13 mouse cellular contexts compared by ENCODE assay signal in genomic region chr5:134067924-134068323, GRCm38 (mm10). TPM values are rescaled to one million over a fixed set of nuclear protein-coding genes. Genes with fewer than 3 reads are reported as not detected.
DNase-seq lines count a peak whose midpoint lies in the region; ATAC-seq and TF ChIP-seq lines count a peak whose summit lies in the region.
"Had no signal": no experiment of that assay in that cellular context is flagged by ENCODE, and none has a peak within 500 bp of the region (broad histone marks: within the 10 kb centered on the region; RNA-seq: fewer than 3 reads in every experiment).

No protein-coding gene starts in this region.

- TF ChIP-seq CTCF in intestine, postnatal 0 days (IDR thresholded peaks at IDR 0.05; ENCODE audit: low read depth), result peak; percentile 77
- peak; percentile 71; the same call in 1 of the 2 replicates for TF ChIP-seq CTCF in brain, embryonic 14.5 days (IDR thresholded peaks at IDR 0.05; ENCODE audit: borderline replicate concordance, extremely low read depth, insufficient read depth, insufficient read length)
- peak; percentile 78 for TF ChIP-seq CTCF in stomach, postnatal 0 days (IDR thresholded peaks at IDR 0.05; ENCODE audit: low read depth)

- no peak overlapping the region for H3K27ac ChIP-seq in intestine, postnatal 0 days (ENCODE audit: low read depth, low read length)
- no peak overlapping the region for H3K27ac ChIP-seq in intestine, embryonic 15.5 days
- no peak overlapping the region for H3K27ac ChIP-seq in stomach, postnatal 0 days (replicated peaks)
- H3K27ac ChIP-seq: embryonic facial prominence, embryonic 13.5 days; limb, embryonic 15.5 days had no signal

- H3K27me3 ChIP-seq in intestine, postnatal 0 days (replicated peaks; ENCODE audit: control insufficient read depth, insufficient read depth, low read length), result no peaks in the 10 kb centered on the region
- no peaks in the 10 kb centered on the region for H3K27me3 ChIP-seq in intestine, embryonic 15.5 days (replicated peaks)
- no peaks in the 10 kb centered on the region for H3K27me3 ChIP-seq in stomach, postnatal 0 days (ENCODE audit: control insufficient read depth, insufficient read depth, low read length)

- no peaks in the 10 kb centered on the region for H3K36me3 ChIP-seq in intestine, postnatal 0 days (ENCODE audit: control insufficient read depth, insufficient read depth)
- H3K36me3 ChIP-seq in intestine, embryonic 15.5 days, result no peaks in the 10 kb centered on the region
- no peaks in the 10 kb centered on the region for H3K36me3 ChIP-seq in stomach, postnatal 0 days (ENCODE audit: control insufficient read depth, insufficient read depth, low read length)
- H3K36me3 ChIP-seq: embryonic facial prominence, embryonic 13.5 days; limb, embryonic 15.5 days had no signal

- H3K4me2 ChIP-seq in intestine, postnatal 0 days (replicated peaks; ENCODE audit: low read depth), result no peak overlapping the region
- no peak overlapping the region for H3K4me2 ChIP-seq in intestine, embryonic 15.5 days (replicated peaks)
- H3K4me2 ChIP-seq in stomach, postnatal 0 days (replicated peaks; ENCODE audit: low read depth), result no peak overlapping the region
- H3K4me2 ChIP-seq: embryonic facial prominence, embryonic 13.5 days; limb, embryonic 15.5 days had no signal

- WGBS in intestine, postnatal 0 days, result 15% methylated on average over 1 of the region's 1 CpGs
- WGBS in intestine, embryonic 15.5 days, result 27% methylated on average over 1 of the region's 1 CpGs
- WGBS in stomach, postnatal 0 days, result 16% methylated on average over 1 of the region's 1 CpGs

- TF ChIP-seq EP300 in stomach, postnatal 0 days (optimal IDR thresholded peaks at IDR 0.05), result no peak

- DNase-seq in right cerebral cortex, adult 2 months (ENCODE audit: low spot score in 2 of 2), result peak; percentile 17 to 24
- no peak for DNase-seq in right cerebral cortex, adult 18-20 months
- peak; percentile 76 for DNase-seq in brain, embryonic 14.5 days (ENCODE audit: low read depth)
- no peak for DNase-seq in stomach, postnatal 0 days (ENCODE audit: low spot score)
- DNase-seq in gastrocnemius, postnatal 36 days, result no peak
- DNase-seq: adrenal gland, adult 8-10 months; gastrocnemius, postnatal 14 days; kidney, adult 8-10 months; right cerebral cortex, postnatal 25 days had no signal

- no peak overlapping the region for H3K9ac ChIP-seq in intestine, postnatal 0 days (ENCODE audit: low read depth, low read length)
- no peak overlapping the region for H3K9ac ChIP-seq in intestine, embryonic 15.5 days
- H3K9ac ChIP-seq in stomach, postnatal 0 days (ENCODE audit: low read length), result no peak overlapping the region
- H3K9ac ChIP-seq: embryonic facial prominence, embryonic 13.5 days; limb, embryonic 15.5 days had no signal

- intact Hi-C loops in gastrocnemius, postnatal 36 days (cut with DNase I), result loop anchor here (5.0 to 10.0 kb wide), 2 partner anchors 61 to 183 kb away; no protein-coding TSS in a partner anchor

- no peak for TF ChIP-seq POLR2A in brain, embryonic 14.5 days (IDR thresholded peaks at IDR 0.05; ENCODE audit: borderline replicate concordance, extremely low read depth, insufficient read depth, insufficient read length, poor library complexity, severe bottlenecking)

- H3K9me3 ChIP-seq in intestine, postnatal 0 days (ENCODE audit: control insufficient read depth), result 0 out of 2 replicates have a peak, but pooled peaks cover 3% of the 10 kb centered on the region
- no peaks in the 10 kb centered on the region for H3K9me3 ChIP-seq in intestine, embryonic 15.5 days
- no peaks in the 10 kb centered on the region for H3K9me3 ChIP-seq in stomach, postnatal 0 days (ENCODE audit: control insufficient read depth, low read length)
- H3K9me3 ChIP-seq: embryonic facial prominence, embryonic 13.5 days; limb, embryonic 15.5 days had no signal

- no peak for ATAC-seq in intestine, postnatal 0 days
- no peak for ATAC-seq in intestine, embryonic 15.5 days
- no peak for ATAC-seq in stomach, postnatal 0 days (ENCODE audit: low FRiP score, low TSS enrichment)

- H3K4me3 ChIP-seq in intestine, postnatal 0 days (ENCODE audit: low read depth, low read length), result no peak overlapping the region
- H3K4me3 ChIP-seq in intestine, embryonic 15.5 days (replicated peaks), result no peak overlapping the region
- no peak overlapping the region for H3K4me3 ChIP-seq in stomach, postnatal 0 days (ENCODE audit: low read depth, low read length)
- H3K4me3 ChIP-seq: embryonic facial prominence, embryonic 13.5 days; limb, embryonic 15.5 days had no signal

- H3K4me1 ChIP-seq in intestine, postnatal 0 days (replicated peaks; ENCODE audit: control insufficient read depth, insufficient read depth, low read length), result no peaks in the 10 kb centered on the region
- no peaks in the 10 kb centered on the region for H3K4me1 ChIP-seq in intestine, embryonic 15.5 days (replicated peaks)
- H3K4me1 ChIP-seq in stomach, postnatal 0 days (replicated peaks; ENCODE audit: control insufficient read depth, insufficient read depth), result no peaks in the 10 kb centered on the region

RNA-seq across cellular contexts. Expression of gene Castor2, which starts 31.6 kb away (rescaled TPM):
- polyA plus RNA-seq in intestine, postnatal 0 days (2015; fragmentation: Nextera tagmentation; extraction: Ambion mirVana), result 24.1 and 31.3 TPM in 2 replicates
- polyA plus RNA-seq in intestine, embryonic 15.5 days (2015; fragmentation: Nextera tagmentation; extraction: Ambion mirVana), result 5.1 and 7.7 TPM in 2 replicates
- polyA plus RNA-seq in brain, embryonic 14.5 days (2012; rRNA removed), result 22.1 and 38.3 TPM in 2 replicates
- polyA plus RNA-seq in stomach, postnatal 0 days (2015; fragmentation: Nextera tagmentation; extraction: Ambion mirVana), result 3.8 and 4.0 TPM in 2 replicates
- total RNA-seq in gastrocnemius, postnatal 36 days (2021), result 10 to 100 TPM; 37.2 to 47.7 TPM

Comparison
In these comparisons a context has a peak if more than half of its experiments do, and no peak if none do; other contexts are left out.
1. DNase-seq: peak in right cerebral cortex, adult 2 months (2 of 2) and brain, embryonic 14.5 days (single experiment); none in right cerebral cortex, adult 18-20 months (single experiment), stomach, postnatal 0 days (single experiment) and gastrocnemius, postnatal 36 days (0 of 2).
2. Peak in every context shown above with its lines, with median percentiles within 50 percentile points of each other: CTCF ChIP-seq.